In the genomic region with DNA sequence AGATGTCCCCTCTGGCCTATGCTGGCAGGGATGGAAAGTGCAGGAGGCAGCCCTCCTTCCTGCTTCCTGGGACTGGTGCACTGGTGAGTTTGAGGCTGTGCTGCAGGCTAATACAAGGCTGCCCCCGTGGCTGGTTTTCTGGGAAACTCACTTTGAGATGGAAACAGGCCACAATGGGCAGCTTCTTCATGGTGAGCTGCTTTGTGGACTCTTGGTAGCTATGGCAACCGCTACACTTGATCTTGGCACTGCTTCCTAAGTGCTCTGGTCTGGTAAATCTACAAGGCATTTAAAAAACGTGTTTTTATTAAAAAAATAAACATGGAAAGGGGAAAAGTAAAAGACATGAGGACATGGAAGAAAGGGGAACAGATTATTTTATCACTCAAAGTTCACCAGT, we compare ENCODE assay signal across 19 mouse cellular contexts. TPM values are rescaled to one million over a fixed set of nuclear protein-coding genes. Genes with fewer than 3 reads are reported as not detected.
"Had no signal": no experiment of that assay in that cellular context is flagged by ENCODE, and none has a peak within 500 bp of the region (broad histone marks: within the 10 kb centered on the region; RNA-seq: fewer than 3 reads in every experiment).

No protein-coding gene starts in this region.

- H3K4me1 ChIP-seq: limb, embryonic 12.5 days had no signal

- H3K4me2 ChIP-seq: limb, embryonic 12.5 days; liver, embryonic 13.5 days had no signal

- ATAC-seq: liver, postnatal 0 days; midbrain, embryonic 16.5 days had no signal

- H3K27ac ChIP-seq: layer of hippocampus, adult 2 months; limb, embryonic 12.5 days; liver, embryonic 13.5 days had no signal

- H3K27me3 ChIP-seq: limb, embryonic 12.5 days; liver, embryonic 13.5 days had no signal

- H3K9ac ChIP-seq: limb, embryonic 12.5 days; liver, embryonic 13.5 days; liver, postnatal 0 days had no signal

- DNase-seq: kidney, adult 18-20 months; kidney, postnatal 10 days; kidney, postnatal 4 days; liver; liver, embryonic 13.5 days; liver, postnatal 0 days; lung, postnatal 10 days; retina, postnatal 1 day; right cerebral cortex, postnatal 4 days; spleen, adult 18-20 months; thymus, adult 18-20 months; thymus, postnatal 14 days had no signal

- H3K4me3 ChIP-seq: layer of hippocampus, adult 2 months; limb, embryonic 12.5 days; liver, embryonic 13.5 days had no signal

- H3K9me3 ChIP-seq: limb, embryonic 12.5 days; liver, embryonic 13.5 days had no signal

RNA-seq across cellular contexts. Expression of a gene that starts 49.2 kb away (rescaled TPM):
- total RNA-seq: megakaryocyte progenitor cell, adult 5-6 weeks had no signal
- polyA plus RNA-seq: kidney, embryonic 14.5 days; neural tube, embryonic 11.5 days; stomach, embryonic 14.5 days had no signal
